ENCODE assay signal across 8 mouse cellular contexts in genomic region chr13:102665588-102666232, GRCm38 (mm10). TPM values are rescaled to one million over a fixed set of nuclear protein-coding genes. Genes with fewer than 3 reads are reported as not detected.
DNase-seq lines count a peak whose midpoint lies in the region; ATAC-seq and TF ChIP-seq lines count a peak whose summit lies in the region.

No protein-coding gene starts in this region.

- H3K4me2 ChIP-seq in lung, postnatal 0 days (replicated peaks; ENCODE audit: low read depth, low read length), result peak overlapping the region; percentile 35
- peak overlapping the region; percentile 17; the same call in 1 of the 2 replicates for H3K4me2 ChIP-seq in forebrain, embryonic 15.5 days (replicated peaks)
- H3K4me2 ChIP-seq in liver, embryonic 16.5 days (ENCODE audit: low read depth, low read length), result peak overlapping the region; percentile 44

- peak; percentile 29 for ATAC-seq in lung, postnatal 0 days
- no peak for ATAC-seq in forebrain, embryonic 15.5 days (replicated peaks)
- ATAC-seq in liver, embryonic 16.5 days (ENCODE audit: low read depth), result peak; percentile 54

- no peaks in the 10 kb centered on the region for H3K9me3 ChIP-seq in lung, postnatal 0 days (ENCODE audit: low read length)
- H3K9me3 ChIP-seq in forebrain, embryonic 15.5 days, result no peaks in the 10 kb centered on the region
- no peaks in the 10 kb centered on the region for H3K9me3 ChIP-seq in liver, embryonic 16.5 days (replicated peaks; ENCODE audit: control insufficient read depth, low read length)

- TF ChIP-seq CTCF in lung, postnatal 0 days (IDR thresholded peaks at IDR 0.05), result no peak

- no peak for DNase-seq in lung, postnatal 0 days (ENCODE audit: low spot score)
- no peak for DNase-seq in lung, postnatal 14 days
- DNase-seq in thymus, postnatal 14 days, result peak; percentile 54
- no peak for DNase-seq in right cerebral cortex, postnatal 10 days (ENCODE audit: low spot score in 2 of 2)
- DNase-seq in adrenal gland, adult (ENCODE audit: inconsistent age in 2 of 2, low spot score in 1 of 2), result no peak
- DNase-seq in Muller cell, postnatal 12 days (ENCODE audit: inconsistent ontology term), result no peak

- no peaks in the 10 kb centered on the region for H3K36me3 ChIP-seq in lung, postnatal 0 days (ENCODE audit: insufficient read depth, low read length)
- no peaks in the 10 kb centered on the region for H3K36me3 ChIP-seq in forebrain, embryonic 15.5 days
- no peaks in the 10 kb centered on the region for H3K36me3 ChIP-seq in liver, embryonic 16.5 days (ENCODE audit: control insufficient read depth, insufficient read depth)

- H3K9ac ChIP-seq in lung, postnatal 0 days (replicated peaks; ENCODE audit: low read depth), result no peak overlapping the region
- no peak overlapping the region for H3K9ac ChIP-seq in forebrain, embryonic 15.5 days (replicated peaks)
- no peak overlapping the region for H3K9ac ChIP-seq in liver, embryonic 16.5 days (ENCODE audit: low read depth, low read length)

- H3K27me3 ChIP-seq in lung, postnatal 0 days (replicated peaks; ENCODE audit: insufficient read depth, low read length), result no peaks in the 10 kb centered on the region
- H3K27me3 ChIP-seq in forebrain, embryonic 15.5 days, result no peaks in the 10 kb centered on the region
- no peaks in the 10 kb centered on the region for H3K27me3 ChIP-seq in liver, embryonic 16.5 days (ENCODE audit: control insufficient read depth, insufficient read depth, low read depth, low read length)

- 40% methylated on average over 18 of the region's 18 CpGs for WGBS in lung, postnatal 0 days
- 64% methylated on average over 18 of the region's 18 CpGs for WGBS in forebrain, embryonic 15.5 days
- WGBS in liver, embryonic 16.5 days (ENCODE audit: insufficient replicate concordance), result 9% methylated on average over 18 of the region's 18 CpGs

- peaks cover 6% of the 10 kb centered on the region; the same call in 1 of the 2 replicates for H3K4me1 ChIP-seq in lung, postnatal 0 days (ENCODE audit: insufficient read depth, low read depth, low read length)
- no peaks in the 10 kb centered on the region for H3K4me1 ChIP-seq in forebrain, embryonic 15.5 days
- H3K4me1 ChIP-seq in liver, embryonic 16.5 days (ENCODE audit: control insufficient read depth, low read depth, low read length), result peaks cover 2% of the 10 kb centered on the region; the same call in 1 of the 2 replicates

- H3K27ac ChIP-seq in lung, postnatal 0 days (ENCODE audit: low read length), result no peak overlapping the region
- H3K27ac ChIP-seq in forebrain, embryonic 15.5 days (replicated peaks), result no peak overlapping the region
- peak overlapping the region; percentile 45; the same call in 1 of the 2 replicates for H3K27ac ChIP-seq in liver, embryonic 16.5 days (ENCODE audit: low read length)

- no peak for TF ChIP-seq EP300 in lung, postnatal 0 days (IDR thresholded peaks at IDR 0.05)

- no peak overlapping the region for H3K4me3 ChIP-seq in lung, postnatal 0 days (ENCODE audit: low read depth, low read length)
- peak overlapping the region; percentile 14 for H3K4me3 ChIP-seq in forebrain, embryonic 15.5 days
- H3K4me3 ChIP-seq in liver, embryonic 16.5 days (ENCODE audit: low read depth, low read length), result peak overlapping the region; percentile 29; the same call in 1 of the 2 replicates

RNA-seq across cellular contexts. Expression of gene Cd180, which starts 27.6 kb away (rescaled TPM):
- 0.67 and 0.96 TPM in 2 replicates for polyA plus RNA-seq in lung, postnatal 0 days (2015; fragmentation: Nextera tagmentation; extraction: Ambion mirVana)
- 0.19 and 0.23 TPM in 2 replicates for polyA plus RNA-seq in forebrain, embryonic 15.5 days (2015; fragmentation: Nextera tagmentation; extraction: Ambion mirVana)
- polyA plus RNA-seq in liver, embryonic 16.5 days (2015; fragmentation: Nextera tagmentation; extraction: Ambion mirVana), result 0.74 and 0.89 TPM in 2 replicates
